Mouse (Mus musculus): ENCODE data around the gene Cpox. TPM values are rescaled to one million over a fixed set of nuclear protein-coding genes. Genes with fewer than 3 reads are reported as not detected.
"Not testable (repeated sequence)": the region's sequence is repeated elsewhere in the genome, so short reads cannot be mapped to it uniquely, and the experiment has no call there.

Cpox gene
- total RNA-seq (2021), result 10 to 100 TPM; 19.7 to 20.5 TPM

DNA sequence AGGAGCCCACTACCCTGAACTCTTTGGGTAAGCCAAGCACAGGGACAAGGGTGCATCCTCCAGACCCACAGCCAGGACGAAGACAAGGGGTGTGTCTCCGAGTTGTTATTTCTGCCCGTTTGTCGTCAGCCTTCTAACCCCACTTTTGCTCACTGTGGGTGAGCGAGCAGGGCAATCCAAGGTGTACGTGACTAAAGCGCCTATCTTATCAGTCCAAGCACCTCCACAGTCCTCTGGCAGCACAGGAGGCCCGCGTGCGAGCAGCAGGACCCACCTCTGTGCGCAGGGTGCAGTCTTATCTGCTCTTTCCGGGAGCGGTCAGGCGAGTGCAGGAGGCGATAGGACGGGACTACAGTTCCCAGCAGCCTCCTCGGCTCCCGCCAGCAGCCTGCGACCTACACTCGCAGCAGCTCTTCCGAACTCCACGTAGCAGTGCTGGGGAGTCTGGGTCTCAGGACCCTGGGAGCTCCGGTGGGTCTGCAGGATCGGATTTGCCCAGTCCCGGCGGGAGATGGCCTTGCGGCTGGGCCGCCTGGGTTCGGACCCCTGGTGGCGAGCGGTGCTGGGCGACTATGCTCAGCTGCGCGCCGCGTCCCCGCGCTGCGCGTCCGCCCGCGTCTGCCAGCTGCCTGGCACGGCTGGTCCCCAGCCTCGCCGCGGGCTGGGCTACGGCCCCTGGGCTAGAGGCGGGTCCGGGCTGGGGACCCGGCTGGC lies at the start of gene Cpox:
Cpox (plus strand) TSS at position 376 of the 714 bp plus-strand sequence.
- DNase-seq, result peak; percentile 77
- intact Hi-C loops (cut with DNase I), result no loop called here

DNA sequence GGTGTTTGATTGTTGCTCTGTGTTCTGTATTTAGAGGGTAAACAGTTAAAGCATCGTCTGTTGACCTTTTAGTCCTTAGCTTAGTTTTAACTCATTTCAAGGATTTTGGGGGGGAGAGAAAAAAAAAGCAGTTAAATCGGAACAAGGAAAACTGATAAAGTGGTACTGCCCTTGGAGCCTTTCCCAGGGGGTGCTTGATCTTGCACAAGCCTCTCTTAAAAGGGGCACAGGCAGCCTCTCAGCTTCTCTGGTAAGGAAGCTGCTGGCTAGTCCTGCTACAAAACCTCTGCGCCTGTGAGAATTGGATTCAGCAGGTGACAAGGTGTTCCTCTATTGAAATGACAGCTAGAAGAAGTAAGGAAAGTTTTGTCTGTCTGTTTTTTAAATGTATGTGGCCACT lies 47.7 kb upstream of the Cpox start:
- no peak for DNase-seq
- intact Hi-C loops (cut with DNase I), result loop anchor here (5.0 to 10.0 kb wide), 2 partner anchors 320 to 782 kb away; partner anchors contain the start of gene Gabrr3

DNA sequence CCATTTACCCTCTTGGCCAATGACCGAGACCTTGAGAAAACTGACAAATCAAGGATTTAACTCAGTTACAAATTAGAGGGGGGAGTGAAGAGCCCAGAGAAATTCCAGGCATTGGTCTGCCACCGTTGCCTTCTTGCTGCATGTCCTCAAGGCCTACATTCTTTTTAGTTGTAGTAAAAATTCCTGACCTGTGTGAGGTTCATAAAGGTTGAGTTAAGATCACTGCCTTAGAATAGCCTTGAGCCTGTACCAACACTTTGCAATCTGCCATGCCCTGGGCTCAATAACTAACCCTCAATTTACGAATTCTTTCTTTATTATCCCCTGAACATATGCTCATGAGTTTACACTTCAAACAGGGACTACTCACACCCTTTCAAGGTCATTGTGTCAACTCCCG lies 47.0 kb upstream of the Cpox start:
- no peak for DNase-seq
- intact Hi-C loops (cut with DNase I), result loop anchor here (5.0 to 10.0 kb wide), 2 partner anchors 321 to 782 kb away; partner anchors contain the start of gene Gabrr3

DNA sequence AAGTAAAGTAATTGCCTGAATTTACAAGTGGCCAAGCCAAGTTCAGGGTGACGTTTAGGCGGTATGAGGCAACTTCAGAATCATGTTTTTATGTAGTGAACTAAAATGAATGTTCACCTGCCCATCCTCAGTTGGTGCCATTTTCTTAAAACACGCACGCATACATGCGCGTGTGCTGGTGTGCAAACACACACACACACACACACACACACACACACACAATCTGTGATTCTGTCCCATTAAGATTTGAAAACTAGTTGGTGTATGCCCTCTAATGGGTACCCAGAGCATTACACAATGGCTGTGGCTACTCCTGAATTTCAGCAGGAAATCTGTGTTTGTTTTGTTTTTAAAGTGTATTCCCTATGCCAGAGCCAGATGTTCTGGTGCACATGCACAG lies 46.1 kb upstream of the Cpox start:
- DNase-seq, result peak; percentile 9
- intact Hi-C loops (cut with DNase I), result loop anchor here (5.0 to 10.0 kb wide), 2 partner anchors 322 to 781 kb away; partner anchors contain the start of gene Gabrr3

DNA sequence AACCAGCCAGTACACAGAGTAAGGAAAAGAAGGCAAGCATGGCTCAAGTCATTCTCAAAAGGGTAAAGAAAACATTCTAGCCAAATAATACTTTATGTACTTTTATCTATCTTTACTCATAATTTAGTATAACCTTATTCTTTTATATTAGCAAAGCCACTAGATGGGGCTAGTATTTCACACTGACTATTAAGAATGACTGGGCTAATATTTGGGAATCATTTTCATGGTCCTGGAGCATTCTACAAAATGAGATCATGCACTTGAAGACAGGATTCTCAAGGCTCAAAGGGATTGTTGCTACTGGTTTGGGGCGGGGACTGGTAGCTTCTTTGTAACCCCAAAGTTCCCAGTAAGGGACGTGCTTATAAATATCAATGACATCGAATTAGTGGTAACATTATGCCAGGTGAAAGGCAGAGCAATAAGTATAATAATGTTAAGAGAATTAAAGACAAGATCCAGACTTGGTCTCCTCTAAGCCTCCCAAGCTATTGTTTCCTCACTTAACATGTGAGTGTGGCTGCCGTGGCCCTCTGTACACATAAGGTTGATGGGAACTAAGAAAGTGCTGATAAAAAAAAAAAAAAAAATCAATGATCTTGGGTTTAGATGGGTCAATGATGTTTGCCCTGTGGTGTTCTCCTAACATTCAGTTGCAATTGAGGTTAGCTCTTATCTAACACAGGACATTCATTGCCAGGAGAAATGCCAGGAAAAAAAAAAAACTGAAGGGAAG lies 42.3 kb upstream of the Cpox start:
- intact Hi-C loops (cut with DNase I), result loop anchor here (10.0 kb wide), 1 partner anchor 777 kb away; the partner anchor contains the start of gene Gabrr3
- no peak for DNase-seq

DNA sequence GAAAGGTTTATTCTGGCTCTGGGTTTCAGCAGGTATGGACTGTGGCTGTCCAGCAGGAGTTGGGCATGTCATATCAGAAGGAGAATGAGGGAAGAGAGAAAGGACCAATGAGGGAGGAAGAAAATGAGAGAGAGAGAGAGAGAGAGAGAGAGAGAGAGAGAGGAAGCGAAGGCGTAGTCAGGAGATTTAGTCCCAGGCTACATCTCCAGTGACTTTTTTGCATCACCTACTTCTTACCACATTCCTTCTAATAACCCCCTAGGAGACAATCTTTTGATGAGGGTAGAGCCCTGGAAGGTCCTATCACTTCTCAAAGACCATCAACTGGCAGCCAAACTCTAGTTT lies 41.8 kb upstream of the Cpox start:
- intact Hi-C loops (cut with DNase I), result loop anchor here (10.0 kb wide), 1 partner anchor 776 kb away; the partner anchor contains the start of gene Gabrr3
- DNase-seq, result no peak

DNA sequence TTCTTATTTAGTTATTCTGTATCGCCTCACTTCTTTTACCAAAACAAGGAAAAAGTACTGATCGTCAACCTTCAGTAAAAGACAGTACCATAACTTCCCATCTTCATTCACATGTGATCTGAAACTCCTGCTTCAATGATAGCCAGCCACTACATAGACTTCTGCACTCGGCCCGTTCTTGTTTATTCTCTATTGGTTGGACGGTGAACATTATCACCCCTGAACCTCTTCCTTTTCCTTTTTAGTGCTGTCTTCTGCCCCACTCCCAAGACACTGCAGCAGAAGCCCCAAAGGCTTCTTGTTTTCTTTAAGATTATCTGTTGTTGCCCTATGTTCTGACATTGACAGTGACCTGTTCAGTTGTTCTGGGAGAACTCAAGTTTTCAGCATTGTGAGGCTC lies 41.1 kb upstream of the Cpox start:
- intact Hi-C loops (cut with DNase I), result loop anchor here (10.0 kb wide), 1 partner anchor 776 kb away; the partner anchor contains the start of gene Gabrr3
- DNase-seq, result no peak

DNA sequence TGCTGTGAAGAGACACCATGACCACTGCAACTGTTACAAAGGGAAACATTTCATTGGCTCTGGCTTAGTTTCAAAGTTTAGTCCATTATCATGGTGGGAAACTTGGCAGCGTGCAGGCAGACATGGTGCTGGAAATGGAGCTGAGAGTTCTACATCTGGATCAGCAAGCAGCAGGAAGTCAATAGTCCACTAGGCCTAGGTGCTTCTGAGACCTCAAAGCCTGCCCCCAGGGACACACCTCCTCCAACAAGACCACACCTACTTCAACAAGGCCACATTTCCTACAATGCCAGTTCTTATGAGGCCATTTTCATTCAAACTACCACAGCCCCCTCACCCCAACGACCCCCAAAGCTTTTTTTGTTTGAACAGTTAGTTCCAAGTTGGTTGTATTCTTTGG lies 40.4 kb upstream of the Cpox start:
- DNase-seq, result no peak
- intact Hi-C loops (cut with DNase I), result loop anchor here (10.0 kb wide), 1 partner anchor 775 kb away; the partner anchor contains the start of gene Gabrr3

DNA sequence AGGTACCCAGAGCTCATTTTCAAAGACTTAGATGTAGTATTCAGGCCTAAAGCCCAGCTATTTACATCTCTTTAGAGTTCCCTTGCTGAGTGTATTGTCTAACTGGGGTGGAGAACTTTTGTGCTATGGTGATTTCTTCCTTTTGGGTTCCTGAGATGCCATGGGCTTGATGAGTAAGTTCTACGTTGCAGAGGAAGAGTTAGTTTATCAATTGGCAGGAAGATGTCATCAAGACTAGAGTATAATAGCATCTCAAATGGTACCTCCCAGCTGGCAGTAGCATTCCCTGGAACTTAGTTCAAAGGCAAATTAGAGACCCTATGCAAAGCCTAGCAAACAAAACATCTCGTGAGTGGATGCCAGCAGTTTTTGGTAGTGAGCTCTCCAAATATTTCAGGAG lies 34.2 kb upstream of the Cpox start:
- intact Hi-C loops (cut with DNase I), result no loop called here
- no peak for DNase-seq

DNA sequence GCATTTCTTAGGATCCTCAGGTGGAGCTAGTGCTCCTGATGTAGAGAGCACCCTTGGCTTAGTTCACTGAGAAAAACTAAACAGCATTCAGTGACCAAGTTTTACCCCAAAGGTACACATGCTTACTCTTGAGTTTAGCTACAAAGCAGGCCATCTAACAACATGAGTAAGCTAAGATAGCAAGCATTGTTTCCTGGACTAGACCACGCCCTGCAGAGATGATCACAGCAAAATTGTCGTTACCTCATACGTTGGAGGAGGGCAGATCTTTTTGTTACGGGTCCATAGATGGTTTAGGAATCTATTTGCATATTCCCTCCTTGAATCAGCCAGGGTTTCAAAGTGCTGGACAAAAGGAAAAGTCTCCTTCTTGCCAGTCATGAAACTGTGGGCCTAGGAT lies 32.6 kb upstream of the Cpox start:
- intact Hi-C loops (cut with DNase I), result no loop called here
- no peak for DNase-seq

DNA sequence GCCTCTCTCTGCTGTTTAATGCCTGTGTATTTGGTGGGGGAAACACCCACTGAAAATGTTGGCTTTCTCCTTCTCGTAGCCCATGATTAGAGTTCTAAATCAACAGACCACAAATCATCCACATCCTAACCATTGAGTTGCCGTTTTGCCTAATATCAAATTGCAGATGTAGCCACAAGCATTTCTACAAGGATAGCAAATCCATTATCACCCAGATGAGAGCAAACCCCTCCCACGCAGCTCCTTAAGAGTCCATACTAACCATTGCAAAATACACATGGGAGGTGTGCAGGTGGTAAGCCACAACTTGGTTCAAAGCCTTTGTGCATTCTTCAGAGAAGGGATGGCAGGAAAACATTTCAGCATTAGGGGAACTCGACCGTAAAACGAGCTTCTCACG lies 32.1 kb upstream of the Cpox start:
- DNase-seq, result no peak
- intact Hi-C loops (cut with DNase I), result no loop called here

DNA sequence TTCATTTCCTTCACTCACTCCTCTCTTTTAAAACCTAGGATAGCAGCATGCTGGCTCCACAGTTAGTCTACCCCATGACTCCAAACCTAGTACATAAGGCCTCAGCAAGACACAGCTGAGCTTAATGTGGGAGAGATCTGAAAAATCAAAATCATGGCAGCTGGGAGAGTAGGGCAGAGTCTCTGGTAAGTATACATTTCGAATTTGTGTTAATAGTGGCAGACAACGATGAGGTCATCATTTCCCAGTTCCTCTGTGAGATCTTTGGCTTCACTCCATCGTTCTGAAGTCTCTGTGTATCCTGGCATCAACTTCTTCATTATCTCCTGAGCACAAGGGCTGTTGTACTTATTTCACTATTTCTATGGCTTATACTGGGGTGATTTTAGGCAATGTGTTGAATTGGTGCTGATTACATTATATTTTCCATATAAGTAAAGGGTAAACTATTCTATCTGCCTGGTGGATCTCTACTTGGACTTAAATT lies 31.4 kb upstream of the Cpox start, which contains the start of gene E330017A01Rik:
E330017A01Rik (minus strand) TSS at position 51 of the 487 bp plus-strand sequence.
- intact Hi-C loops (cut with DNase I), result no loop called here
- no peak for DNase-seq

DNA sequence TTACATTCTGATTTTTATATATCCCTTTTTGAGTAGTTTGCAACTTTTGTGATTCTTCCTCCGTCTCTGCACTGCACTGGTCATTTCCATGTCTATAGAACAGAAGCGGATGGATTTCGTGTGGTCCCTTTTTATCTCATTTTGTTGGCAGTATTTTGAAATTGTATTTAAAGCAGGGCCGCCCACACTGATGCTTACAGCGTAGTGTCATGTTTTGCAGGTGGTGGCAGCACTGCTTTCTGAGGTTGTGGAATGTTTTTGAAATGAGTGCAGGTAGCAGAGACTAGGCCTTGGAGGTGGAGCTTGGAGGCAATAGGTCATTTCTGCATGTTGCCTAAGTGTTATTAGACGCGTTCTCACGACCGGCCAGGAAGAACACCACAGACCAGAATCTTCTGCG lies 20.1 kb upstream of the Cpox start:
- DNase-seq, result no peak
- intact Hi-C loops (cut with DNase I), result no loop called here

DNA sequence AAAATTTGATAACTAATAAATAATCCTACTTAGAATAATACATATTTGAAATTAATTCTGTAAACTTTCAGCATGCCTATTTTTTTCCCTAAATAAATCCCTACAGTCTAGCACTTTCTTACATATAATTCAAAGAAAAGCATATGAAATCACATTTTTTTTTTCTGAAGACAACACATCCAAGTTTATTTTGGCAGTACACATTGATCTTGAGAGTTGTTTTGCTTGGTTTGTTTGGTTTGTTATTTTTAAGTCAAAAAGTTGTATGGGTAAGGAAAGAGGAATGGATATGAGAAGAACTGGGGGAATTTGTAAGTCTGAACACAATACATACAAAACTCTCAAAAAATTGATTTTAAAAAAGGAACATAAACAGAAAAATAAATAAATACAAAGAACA lies 14.3 kb upstream of the Cpox start:
- intact Hi-C loops (cut with DNase I), result no loop called here

DNA sequence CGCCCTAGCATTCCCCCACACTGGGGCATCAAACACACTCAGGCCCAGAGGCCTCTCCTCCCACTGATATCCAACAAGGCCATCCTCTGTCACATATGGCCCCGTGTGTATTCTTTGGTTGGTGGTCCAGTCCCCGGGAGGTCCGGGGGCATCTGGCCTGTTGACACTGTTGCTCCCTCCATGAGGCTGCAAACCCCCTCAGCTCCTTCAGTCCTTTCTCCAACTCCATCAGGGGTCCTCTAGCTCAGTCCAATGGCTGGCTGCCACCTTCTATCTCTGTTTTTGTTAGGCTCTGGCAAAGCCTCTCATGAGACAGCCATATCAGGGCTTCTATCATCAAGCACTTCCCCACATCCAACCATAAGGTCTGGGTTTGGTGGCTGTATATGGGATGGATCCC lies 13.6 kb upstream of the Cpox start:
- DNase-seq, result no peak
- intact Hi-C loops (cut with DNase I), result no loop called here

More for the DNA sequence above, 14.3 kb upstream of the Cpox start:
- DNase-seq, result no peak

DNA sequence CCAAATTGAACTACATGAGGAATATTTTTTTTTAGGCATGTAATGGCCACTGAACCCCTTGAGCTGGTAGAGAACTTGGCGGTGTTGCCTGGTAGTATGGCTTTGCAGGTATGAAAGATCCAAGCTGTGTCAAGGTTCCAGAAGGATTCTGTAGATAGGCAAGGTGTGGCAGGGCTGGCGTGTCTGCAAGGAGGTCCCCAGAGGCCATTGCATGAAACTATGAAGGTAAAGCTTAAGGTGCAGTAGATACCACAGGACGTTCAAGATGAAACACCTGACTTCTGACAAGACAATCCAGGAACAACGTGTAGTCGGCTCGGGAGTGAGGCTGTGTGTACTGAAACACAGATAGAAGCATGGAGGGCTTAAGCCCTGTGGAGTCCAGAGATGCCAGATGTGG lies 11.4 kb upstream of the Cpox start:
- intact Hi-C loops (cut with DNase I), result no loop called here
- DNase-seq, result no peak

DNA sequence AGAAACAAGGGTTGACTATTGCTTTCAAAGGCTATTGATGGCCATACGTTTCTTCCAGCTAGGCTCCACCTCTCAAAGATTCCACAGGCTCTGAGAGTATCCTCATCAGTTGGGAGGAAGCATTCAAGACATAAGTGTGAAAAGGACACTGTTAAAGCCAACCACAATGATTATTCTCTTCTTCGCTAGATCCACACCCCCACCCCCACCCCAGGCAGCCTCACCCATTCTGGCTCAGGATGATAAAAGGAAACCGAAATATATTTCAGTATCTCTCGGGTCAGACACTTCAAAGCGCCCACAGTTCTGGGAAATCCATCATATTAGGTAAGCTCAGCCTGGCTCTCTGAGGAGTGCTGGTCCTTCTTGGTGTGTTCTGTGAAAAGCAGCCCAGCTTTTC lies 8.3 kb upstream of the Cpox start:
- DNase-seq, result no peak
- intact Hi-C loops (cut with DNase I), result loop anchor here (5.0 kb wide), 2 partner anchors 365 to 1030 kb away; no protein-coding TSS in a partner anchor

DNA sequence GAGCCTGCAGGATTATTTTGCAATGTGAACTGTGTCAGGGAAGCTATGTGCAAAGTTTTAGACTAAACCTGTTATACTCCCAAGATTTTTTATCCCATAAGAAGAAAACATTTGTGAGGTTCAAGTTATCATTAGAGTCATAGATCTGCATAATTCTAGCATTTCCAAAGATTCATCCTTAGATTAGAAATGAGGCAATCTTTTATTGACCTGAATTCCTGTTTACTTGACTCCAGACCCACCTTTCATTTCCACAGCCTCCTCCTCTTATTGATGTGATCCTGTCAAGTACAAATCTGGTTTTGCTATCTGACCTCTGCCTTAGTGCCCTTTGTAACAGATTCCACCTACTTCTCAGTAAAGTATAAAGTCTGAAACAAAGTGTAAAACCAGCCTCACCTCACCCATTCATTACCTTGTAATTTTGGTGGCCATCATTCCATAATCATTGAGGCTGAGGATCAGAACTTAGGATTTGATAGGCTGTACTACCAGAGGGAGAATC lies 7.8 kb upstream of the Cpox start:
- intact Hi-C loops (cut with DNase I), result loop anchor here (5.0 kb wide), 2 partner anchors 365 to 1030 kb away; no protein-coding TSS in a partner anchor
- DNase-seq, result no peak

DNA sequence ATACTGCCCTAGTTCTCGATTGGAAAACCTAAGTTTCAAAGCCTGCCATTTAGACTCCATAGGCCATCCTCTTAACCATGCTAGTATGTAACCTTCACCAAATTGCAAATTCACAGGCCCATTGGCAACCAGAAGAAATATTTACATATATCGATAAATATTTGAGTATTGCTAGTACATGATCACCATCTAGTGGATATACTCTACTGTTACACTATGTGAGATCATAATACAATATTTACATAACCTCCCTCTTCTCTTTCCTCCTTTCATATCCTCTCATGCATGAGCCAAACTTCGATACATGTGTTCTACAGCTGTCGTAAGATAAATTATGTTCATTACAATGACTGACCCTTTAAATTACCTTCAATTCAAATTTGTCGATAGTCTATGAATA lies 7.1 kb upstream of the Cpox start:
- DNase-seq, result no peak
- intact Hi-C loops (cut with DNase I), result loop anchor here (5.0 kb wide), 2 partner anchors 366 to 1031 kb away; no protein-coding TSS in a partner anchor

DNA sequence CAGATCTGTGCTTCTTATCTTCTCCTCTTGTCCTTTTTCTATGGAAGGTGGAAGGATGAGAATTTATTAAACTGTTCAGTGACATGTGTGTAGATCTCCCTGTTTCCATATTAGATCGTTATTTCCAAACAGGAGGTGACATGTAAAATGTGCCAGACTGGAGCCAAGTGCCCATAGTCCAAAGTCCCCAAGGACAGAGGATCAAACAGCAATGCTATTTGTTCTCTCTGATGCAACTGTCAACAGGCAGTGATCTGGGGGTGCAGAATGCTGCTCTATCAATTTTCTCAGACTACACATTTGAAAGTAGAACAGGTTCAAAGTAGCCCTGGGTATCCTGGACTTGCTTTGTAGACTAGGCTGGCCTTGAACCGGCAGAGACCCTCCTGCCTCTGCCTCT lies 6.3 kb upstream of the Cpox start:
- no peak for DNase-seq
- intact Hi-C loops (cut with DNase I), result loop anchor here (5.0 kb wide), 2 partner anchors 367 to 1032 kb away; no protein-coding TSS in a partner anchor

DNA sequence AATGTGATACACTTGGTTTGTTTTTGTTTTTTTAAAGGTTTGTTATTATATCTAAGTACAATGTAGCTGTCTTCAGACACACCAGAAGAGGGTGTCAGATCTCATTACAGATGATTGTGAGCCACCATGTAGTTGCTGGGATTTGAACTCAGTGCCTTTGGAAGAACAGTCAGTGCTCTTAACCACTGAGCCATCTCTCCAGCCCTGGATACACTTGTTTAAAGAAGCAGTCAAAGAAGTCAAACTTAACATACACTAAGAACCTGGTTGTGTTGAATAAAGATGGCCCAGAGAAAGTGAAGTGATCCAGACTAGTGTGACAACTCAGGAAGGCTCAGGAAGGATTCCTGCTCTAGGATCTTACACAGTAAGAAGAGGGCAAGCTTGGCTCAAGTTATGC lies 5.0 kb upstream of the Cpox start:
- DNase-seq; intact Hi-C loops (cut with DNase I): not testable (repeated sequence)
